ENCODE assay signal across 28 mouse cellular contexts in genomic region chr14:45430066-45430842, GRCm38 (mm10). TPM values are rescaled to one million over a fixed set of nuclear protein-coding genes. Genes with fewer than 3 reads are reported as not detected.
DNase-seq lines count a peak whose midpoint lies in the region; ATAC-seq lines count a peak whose summit lies in the region.
"Had no signal": no experiment of that assay in that cellular context is flagged by ENCODE, and none has a peak within 500 bp of the region (broad histone marks: within the 10 kb centered on the region; RNA-seq: fewer than 3 reads in every experiment).

No protein-coding gene starts in this region.

- no peaks in the 10 kb centered on the region for H3K4me1 ChIP-seq in intestine, embryonic 14.5 days (replicated peaks; ENCODE audit: control insufficient read depth, insufficient read depth, low read length)
- no peaks in the 10 kb centered on the region for H3K4me1 ChIP-seq in intestine, embryonic 15.5 days (replicated peaks)
- no peaks in the 10 kb centered on the region for H3K4me1 ChIP-seq in kidney, embryonic 14.5 days (ENCODE audit: control insufficient read depth, insufficient read depth, low read length)
- H3K4me1 ChIP-seq in hindbrain, embryonic 11.5 days (replicated peaks; ENCODE audit: control insufficient read depth, insufficient read depth, low read length), result no peaks in the 10 kb centered on the region
- H3K4me1 ChIP-seq: embryonic facial prominence, embryonic 10.5 days; embryonic facial prominence, embryonic 15.5 days; forebrain, embryonic 13.5 days; hindbrain, embryonic 15.5 days; limb, embryonic 12.5 days; neural tube, embryonic 12.5 days; stomach, embryonic 15.5 days had no signal

- no peaks in the 10 kb centered on the region for H3K27me3 ChIP-seq in intestine, embryonic 14.5 days (replicated peaks; ENCODE audit: control insufficient read depth, insufficient read depth, low read length)
- H3K27me3 ChIP-seq in intestine, embryonic 15.5 days (replicated peaks), result no peaks in the 10 kb centered on the region
- no peaks in the 10 kb centered on the region for H3K27me3 ChIP-seq in kidney, embryonic 14.5 days (ENCODE audit: control insufficient read depth, insufficient read depth, low read length)
- H3K27me3 ChIP-seq in hindbrain, embryonic 11.5 days (ENCODE audit: control insufficient read depth, insufficient read depth, low read length), result no peaks in the 10 kb centered on the region
- H3K27me3 ChIP-seq: CH12.LX; embryonic facial prominence, embryonic 15.5 days; forebrain, embryonic 13.5 days; hindbrain, embryonic 15.5 days; limb, embryonic 12.5 days; neural tube, embryonic 12.5 days; stomach, embryonic 15.5 days had no signal

- peak; percentile 10 for DNase-seq in intestine, embryonic 14.5 days (ENCODE audit: low spot score)
- DNase-seq in kidney, postnatal 14 days, result peak; percentile 74
- no peak for DNase-seq in hindbrain, embryonic 11.5 days (ENCODE audit: low spot score)
- DNase-seq in gastrocnemius, postnatal 10 days, result no peak
- DNase-seq: adrenal gland, adult 8-10 months; cerebellum, adult 2 months; cerebellum, postnatal 14 days; gastrocnemius, postnatal 14 days; heart, adult 18-20 months; liver, postnatal 0 days; lung, postnatal 36 days; right cerebral cortex, adult 18-20 months had no signal

- H3K27ac ChIP-seq in intestine, embryonic 14.5 days (ENCODE audit: low read depth), result no peak overlapping the region
- H3K27ac ChIP-seq in intestine, embryonic 15.5 days, result no peak overlapping the region
- no peak overlapping the region for H3K27ac ChIP-seq in kidney, embryonic 14.5 days (ENCODE audit: low read depth, low read length)
- no peak overlapping the region for H3K27ac ChIP-seq in hindbrain, embryonic 11.5 days (ENCODE audit: low read depth, low read length)
- H3K27ac ChIP-seq: embryonic facial prominence, embryonic 10.5 days; embryonic facial prominence, embryonic 15.5 days; forebrain, embryonic 13.5 days; hindbrain, embryonic 15.5 days; limb, embryonic 12.5 days; neural tube, embryonic 12.5 days; stomach, embryonic 15.5 days had no signal

- no peak overlapping the region for H3K4me3 ChIP-seq in intestine, embryonic 14.5 days (ENCODE audit: low read depth, low read length)
- H3K4me3 ChIP-seq in intestine, embryonic 15.5 days (replicated peaks), result no peak overlapping the region
- H3K4me3 ChIP-seq in kidney, embryonic 14.5 days (ENCODE audit: low read length), result no peak overlapping the region
- H3K4me3 ChIP-seq in hindbrain, embryonic 11.5 days (ENCODE audit: low read depth, low read length), result no peak overlapping the region
- H3K4me3 ChIP-seq: embryonic facial prominence, embryonic 10.5 days; embryonic facial prominence, embryonic 15.5 days; forebrain, embryonic 13.5 days; hindbrain, embryonic 15.5 days; limb, embryonic 12.5 days; myocyte; neural tube, embryonic 12.5 days; stomach, embryonic 15.5 days had no signal

- no peak overlapping the region for H3K4me2 ChIP-seq in intestine, embryonic 14.5 days (ENCODE audit: low read length)
- H3K4me2 ChIP-seq in intestine, embryonic 15.5 days (replicated peaks), result no peak overlapping the region
- no peak overlapping the region for H3K4me2 ChIP-seq in kidney, embryonic 14.5 days (replicated peaks; ENCODE audit: low read depth, low read length)
- H3K4me2 ChIP-seq in hindbrain, embryonic 11.5 days (replicated peaks; ENCODE audit: low read depth, low read length), result no peak overlapping the region
- H3K4me2 ChIP-seq: embryonic facial prominence, embryonic 15.5 days; forebrain, embryonic 13.5 days; heart, embryonic 11.5 days; hindbrain, embryonic 15.5 days; limb, embryonic 12.5 days; liver, embryonic 11.5 days; midbrain, embryonic 11.5 days; neural tube, embryonic 12.5 days; stomach, embryonic 15.5 days had no signal

- H3K9ac ChIP-seq in intestine, embryonic 14.5 days (ENCODE audit: low read length), result no peak overlapping the region
- no peak overlapping the region for H3K9ac ChIP-seq in intestine, embryonic 15.5 days
- H3K9ac ChIP-seq in kidney, embryonic 14.5 days (ENCODE audit: low read depth, low read length), result no peak overlapping the region
- H3K9ac ChIP-seq in hindbrain, embryonic 11.5 days (ENCODE audit: low read depth, low read length), result no peak overlapping the region
- H3K9ac ChIP-seq: embryonic facial prominence, embryonic 15.5 days; forebrain, embryonic 13.5 days; hindbrain, embryonic 15.5 days; limb, embryonic 12.5 days; liver, postnatal 0 days; neural tube, embryonic 12.5 days; stomach, embryonic 15.5 days had no signal

- H3K9me3 ChIP-seq in intestine, embryonic 14.5 days (ENCODE audit: control insufficient read depth, low read length), result peaks cover 16% of the 10 kb centered on the region; the same call in 1 of the 2 replicates
- H3K9me3 ChIP-seq in intestine, embryonic 15.5 days, result 0 out of 2 replicates have a peak, but pooled peaks cover 4% of the 10 kb centered on the region
- H3K9me3 ChIP-seq in kidney, embryonic 14.5 days (ENCODE audit: control insufficient read depth, low read length), result peaks cover 10% of the 10 kb centered on the region; the same call in 1 of the 2 replicates
- no peaks in the 10 kb centered on the region for H3K9me3 ChIP-seq in hindbrain, embryonic 11.5 days (ENCODE audit: control insufficient read depth, low read length)
- H3K9me3 ChIP-seq: hindbrain, embryonic 15.5 days; neural tube, embryonic 12.5 days; stomach, embryonic 15.5 days had no signal

- no peaks in the 10 kb centered on the region for H3K36me3 ChIP-seq in intestine, embryonic 14.5 days (ENCODE audit: control insufficient read depth, insufficient read depth, low read length)
- no peaks in the 10 kb centered on the region for H3K36me3 ChIP-seq in intestine, embryonic 15.5 days
- H3K36me3 ChIP-seq in kidney, embryonic 14.5 days (ENCODE audit: control insufficient read depth, insufficient read depth, low read length), result no peaks in the 10 kb centered on the region
- H3K36me3 ChIP-seq in hindbrain, embryonic 11.5 days (ENCODE audit: control insufficient read depth, insufficient read depth, low read length), result no peaks in the 10 kb centered on the region
- H3K36me3 ChIP-seq: embryonic facial prominence, embryonic 10.5 days; embryonic facial prominence, embryonic 15.5 days; hindbrain, embryonic 15.5 days; limb, embryonic 12.5 days; neural tube, embryonic 12.5 days; stomach, embryonic 15.5 days had no signal

- no peak for ATAC-seq in intestine, embryonic 14.5 days (replicated peaks; ENCODE audit: low FRiP score, low TSS enrichment, low read depth)
- no peak for ATAC-seq in intestine, embryonic 15.5 days
- ATAC-seq in kidney, embryonic 14.5 days (ENCODE audit: low FRiP score, low TSS enrichment), result peak; percentile 73; the same call in 1 of the 2 replicates
- no peak for ATAC-seq in inflammation-experienced regulatory T-cells, adult 6 months
- ATAC-seq in hindbrain, embryonic 11.5 days (ENCODE audit: low FRiP score), result no peak
- ATAC-seq: forebrain, embryonic 13.5 days; intestine, embryonic 16.5 days; liver, postnatal 0 days had no signal

- WGBS in intestine, embryonic 14.5 days, result 84% methylated on average over 13 of the region's 13 CpGs
- WGBS in intestine, embryonic 15.5 days, result 84% methylated on average over 13 of the region's 13 CpGs
- WGBS in kidney, embryonic 14.5 days, result 82% methylated on average over 13 of the region's 13 CpGs
- 89% methylated on average over 13 of the region's 13 CpGs for WGBS in hindbrain, embryonic 11.5 days

RNA-seq across cellular contexts. Expression of gene Gnpnat1, which starts 25.5 kb away (rescaled TPM):
- 66.5 and 75.3 TPM in 2 replicates for polyA plus RNA-seq in intestine, embryonic 14.5 days (2014; fragmentation: Nextera tagmentation; extraction: Ambion mirVana)
- 60.0 and 69.2 TPM in 2 replicates for polyA plus RNA-seq in intestine, embryonic 15.5 days (2015; fragmentation: Nextera tagmentation; extraction: Ambion mirVana)
- 56.3 and 74.5 TPM in 2 replicates for polyA plus RNA-seq in kidney, embryonic 14.5 days (2014; fragmentation: Nextera tagmentation; extraction: Ambion mirVana)
- polyA plus RNA-seq in inflammation-experienced regulatory T-cells, adult 6 months (2017; shearing (Covaris generic)), result 10 to 100 TPM; 64.5 to 76.8 (median 67.6) TPM
- 41.7 and 44.5 TPM in 2 replicates for polyA plus RNA-seq in hindbrain, embryonic 11.5 days (2014; fragmentation: Nextera tagmentation; extraction: Ambion mirVana)
- 10 to 100 TPM; 11.5 to 14.8 TPM for total RNA-seq in gastrocnemius, postnatal 10 days (2021)

Comparison
In these comparisons a context has a peak if more than half of its experiments do, and no peak if none do; other contexts are left out.
1. DNase-seq: peak in intestine, embryonic 14.5 days (single experiment) and kidney, postnatal 14 days (single experiment); none in hindbrain, embryonic 11.5 days (single experiment) and gastrocnemius, postnatal 10 days (single experiment).